Mouse (Mus musculus): ENCODE data around the gene Abhd4. TPM values are rescaled to one million over a fixed set of nuclear protein-coding genes. Genes with fewer than 3 reads are reported as not detected.
A peak's percentile ranks its signal among the peaks of the same experiment; 100 is the strongest.

Abhd4 gene
- polyA plus RNA-seq, 1 experiment from 2014 or later, result 61.7 TPM

GRCm38 (mm10) chr14:54232811-54233558, 21.0 kb upstream of the Abhd4 start:
- Histone ChIP-seq H3K4me1 (ENCODE audit: control insufficient read depth, insufficient read depth, low read length) (peaks cover 14% of the 10 kb centered on the region), H3K27me3 (replicated peaks; ENCODE audit: control insufficient read depth, insufficient read depth, low read length) (no peaks in the 10 kb centered on the region), H3K4me3 (ENCODE audit: low read depth, low read length) (no peak overlapping the region), H3K4me2 (ENCODE audit: low read length) (no peak overlapping the region), H3K27ac (ENCODE audit: low read depth, low read length) (peak overlapping the region; percentile 30; the same call in 1 of the 2 replicates), H3K9ac (ENCODE audit: low read length) (no peak overlapping the region), H3K9me3 (replicated peaks; ENCODE audit: control insufficient read depth, low read length) (no peaks in the 10 kb centered on the region), H3K36me3 (ENCODE audit: control insufficient read depth, insufficient read depth, low read length) (peaks cover 20% of the 10 kb centered on the region)
- no peak for DNase-seq (ENCODE audit: low spot score)
- WGBS, result 60% methylated on average over 9 of the region's 9 CpGs
- ATAC-seq, result no peak

GRCm38 (mm10) chr14:54233559-54234143, 20.3 kb upstream of the Abhd4 start:
- 82% methylated on average over 16 of the region's 16 CpGs for WGBS
- Histone ChIP-seq H3K4me2 (ENCODE audit: low read length) (no peak overlapping the region), H3K9ac (ENCODE audit: low read length) (no peak overlapping the region), H3K9me3 (replicated peaks; ENCODE audit: control insufficient read depth, low read length) (no peaks in the 10 kb centered on the region), H3K27ac (ENCODE audit: low read depth, low read length) (0 out of 2 replicates have a peak overlapping the region, but pooled peaks have one; percentile 18), H3K27me3 (replicated peaks; ENCODE audit: control insufficient read depth, insufficient read depth, low read length) (no peaks in the 10 kb centered on the region), H3K36me3 (ENCODE audit: control insufficient read depth, insufficient read depth, low read length) (peaks cover 26% of the 10 kb centered on the region), H3K4me1 (ENCODE audit: control insufficient read depth, insufficient read depth, low read length) (peaks cover 9% of the 10 kb centered on the region), H3K4me3 (ENCODE audit: low read depth, low read length) (no peak overlapping the region)
- ATAC-seq (no peak), DNase-seq (ENCODE audit: low spot score) (no peak)

- no peak overlapping the region for H3K4me2 ChIP-seq (ENCODE audit: low read length)
- no peaks in the 10 kb centered on the region for H3K27me3 ChIP-seq (replicated peaks; ENCODE audit: control insufficient read depth, insufficient read depth, low read length)
- 80% methylated on average over 20 of the region's 20 CpGs for WGBS
- no peaks in the 10 kb centered on the region for H3K9me3 ChIP-seq (replicated peaks; ENCODE audit: control insufficient read depth, low read length)
- no peak overlapping the region for H3K9ac ChIP-seq (ENCODE audit: low read length)
- DNase-seq (ENCODE audit: low spot score) (no peak), ATAC-seq (no peak)
- no peak overlapping the region for H3K4me3 ChIP-seq (ENCODE audit: low read depth, low read length)
- peaks cover 3% of the 10 kb centered on the region; the same call in 1 of the 2 replicates for H3K4me1 ChIP-seq (ENCODE audit: control insufficient read depth, insufficient read depth, low read length)
- H3K27ac ChIP-seq (ENCODE audit: low read depth, low read length), result no peak overlapping the region
- H3K36me3 ChIP-seq (ENCODE audit: control insufficient read depth, insufficient read depth, low read length), result peaks cover 27% of the 10 kb centered on the region
Measured at GRCm38 (mm10) chr14:54234231-54235040, 19.6 kb upstream of the Abhd4 start.

DNA sequence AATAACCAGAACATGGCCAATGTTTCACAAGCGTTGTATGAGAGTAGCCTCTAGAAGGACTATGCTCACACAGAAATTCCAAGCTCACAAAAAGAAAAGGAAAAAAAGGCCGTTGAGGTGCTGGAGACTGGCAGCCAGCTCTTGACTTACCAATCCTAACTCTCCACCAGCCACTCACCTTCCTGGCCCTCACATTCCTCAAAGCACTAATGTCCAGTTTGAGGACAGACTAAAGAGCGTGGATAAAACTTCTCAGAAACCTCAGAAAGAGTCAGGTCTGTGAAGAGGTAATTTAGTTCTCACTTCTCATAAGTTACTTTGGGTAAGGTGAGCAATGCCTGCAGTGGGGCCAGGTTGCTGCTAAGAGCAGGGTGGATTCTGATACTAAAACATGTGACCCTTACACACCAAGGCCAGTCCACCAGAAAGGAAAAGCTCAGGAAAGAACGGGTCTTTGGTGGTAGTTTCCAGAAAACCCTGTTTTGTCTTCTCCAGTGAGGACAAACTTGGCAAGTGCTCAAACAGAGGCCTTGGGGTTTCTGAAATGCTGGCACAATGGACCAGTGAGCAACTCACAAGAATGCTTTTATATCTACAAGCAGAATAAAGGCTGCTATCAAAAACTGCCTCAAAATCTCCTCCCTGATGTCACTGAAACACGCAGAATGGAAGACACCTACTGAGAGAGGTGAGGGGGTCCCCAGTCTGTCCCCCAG, 18.0 kb upstream of the Abhd4 start:
- 74% methylated on average over 5 of the region's 5 CpGs for WGBS

DNA sequence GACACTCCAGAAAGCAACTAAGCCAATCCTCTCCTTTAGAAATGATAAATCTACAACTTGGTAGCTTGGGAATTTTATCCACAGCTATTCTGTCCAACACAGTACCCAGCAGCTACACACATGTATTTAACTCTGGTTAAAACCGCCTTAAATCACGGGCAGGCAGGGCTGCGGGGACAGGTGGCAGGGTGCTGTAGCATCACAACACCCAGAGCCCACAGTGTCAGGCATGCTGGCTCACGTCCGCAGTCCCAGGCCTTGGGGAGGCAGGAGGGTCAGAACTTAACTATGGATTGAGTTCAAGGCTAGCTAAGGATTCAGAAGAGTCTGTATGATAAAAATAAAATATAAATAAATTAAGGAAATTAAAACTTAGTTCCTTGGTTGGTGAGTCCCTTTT, 17.1 kb upstream of the Abhd4 start:
- H3K9ac ChIP-seq (ENCODE audit: low read length), result no peak overlapping the region
- no peaks in the 10 kb centered on the region for H3K27me3 ChIP-seq (replicated peaks; ENCODE audit: control insufficient read depth, insufficient read depth, low read length)
- ATAC-seq, result no peak
- peaks cover 3% of the 10 kb centered on the region; the same call in 1 of the 2 replicates for H3K4me1 ChIP-seq (ENCODE audit: control insufficient read depth, insufficient read depth, low read length)
- no peak overlapping the region for H3K4me2 ChIP-seq (ENCODE audit: low read length)
- H3K27ac ChIP-seq (ENCODE audit: low read depth, low read length), result no peak overlapping the region
- H3K4me3 ChIP-seq (ENCODE audit: low read depth, low read length), result no peak overlapping the region
- 89% methylated on average over 5 of the region's 5 CpGs for WGBS
- H3K9me3 ChIP-seq (replicated peaks; ENCODE audit: control insufficient read depth, low read length), result no peaks in the 10 kb centered on the region
- no peak for DNase-seq (ENCODE audit: low spot score)
- peaks cover 42% of the 10 kb centered on the region for H3K36me3 ChIP-seq (ENCODE audit: control insufficient read depth, insufficient read depth, low read length)

More for the DNA sequence above, 18.0 kb upstream of the Abhd4 start:
- DNase-seq (ENCODE audit: low spot score) (no peak), ATAC-seq (no peak)
- H3K4me3 ChIP-seq (ENCODE audit: low read depth, low read length), result no peak overlapping the region
- H3K9me3 ChIP-seq (replicated peaks; ENCODE audit: control insufficient read depth, low read length), result no peaks in the 10 kb centered on the region
- H3K27me3 ChIP-seq (replicated peaks; ENCODE audit: control insufficient read depth, insufficient read depth, low read length), result no peaks in the 10 kb centered on the region
- H3K36me3 ChIP-seq (ENCODE audit: control insufficient read depth, insufficient read depth, low read length), result peaks cover 33% of the 10 kb centered on the region
- no peak overlapping the region for H3K9ac ChIP-seq (ENCODE audit: low read length)
- H3K27ac ChIP-seq (ENCODE audit: low read depth, low read length), result no peak overlapping the region
- peaks cover 3% of the 10 kb centered on the region; the same call in 1 of the 2 replicates for H3K4me1 ChIP-seq (ENCODE audit: control insufficient read depth, insufficient read depth, low read length)
- H3K4me2 ChIP-seq (ENCODE audit: low read length), result no peak overlapping the region

GRCm38 (mm10) chr14:54239002-54239736, 14.8 kb upstream of the Abhd4 start:
- H3K9me3 ChIP-seq (replicated peaks; ENCODE audit: control insufficient read depth, low read length), result no peaks in the 10 kb centered on the region
- no peak overlapping the region for H3K4me2 ChIP-seq (ENCODE audit: low read length)
- ATAC-seq, result peak; percentile 72
- no peaks in the 10 kb centered on the region; the same call in 1 of the 2 replicates for H3K4me1 ChIP-seq (ENCODE audit: control insufficient read depth, insufficient read depth, low read length)
- 13% methylated on average over 7 of the region's 7 CpGs for WGBS
- no peak overlapping the region for H3K27ac ChIP-seq (ENCODE audit: low read depth, low read length)
- H3K27me3 ChIP-seq (replicated peaks; ENCODE audit: control insufficient read depth, insufficient read depth, low read length), result no peaks in the 10 kb centered on the region
- peaks cover 48% of the 10 kb centered on the region for H3K36me3 ChIP-seq (ENCODE audit: control insufficient read depth, insufficient read depth, low read length)
- peak; percentile 86 for DNase-seq (ENCODE audit: low spot score)
- no peak overlapping the region for H3K9ac ChIP-seq (ENCODE audit: low read length)
- H3K4me3 ChIP-seq (ENCODE audit: low read depth, low read length), result no peak overlapping the region

GRCm38 (mm10) chr14:54240542-54240941, 13.4 kb upstream of the Abhd4 start:
- ATAC-seq, result no peak
- DNase-seq (ENCODE audit: low spot score), result no peak
- no peaks in the 10 kb centered on the region for H3K9me3 ChIP-seq (replicated peaks; ENCODE audit: control insufficient read depth, low read length)
- H3K4me1 ChIP-seq (ENCODE audit: control insufficient read depth, insufficient read depth, low read length), result no peaks in the 10 kb centered on the region
- H3K4me3 ChIP-seq (ENCODE audit: low read depth, low read length), result no peak overlapping the region
- H3K9ac ChIP-seq (ENCODE audit: low read length), result no peak overlapping the region
- H3K27me3 ChIP-seq (replicated peaks; ENCODE audit: control insufficient read depth, insufficient read depth, low read length), result no peaks in the 10 kb centered on the region
- WGBS, result 82% methylated on average over 5 of the region's 5 CpGs
- no peak overlapping the region for H3K4me2 ChIP-seq (ENCODE audit: low read length)
- peaks cover 34% of the 10 kb centered on the region for H3K36me3 ChIP-seq (ENCODE audit: control insufficient read depth, insufficient read depth, low read length)
- H3K27ac ChIP-seq (ENCODE audit: low read depth, low read length), result no peak overlapping the region

DNA sequence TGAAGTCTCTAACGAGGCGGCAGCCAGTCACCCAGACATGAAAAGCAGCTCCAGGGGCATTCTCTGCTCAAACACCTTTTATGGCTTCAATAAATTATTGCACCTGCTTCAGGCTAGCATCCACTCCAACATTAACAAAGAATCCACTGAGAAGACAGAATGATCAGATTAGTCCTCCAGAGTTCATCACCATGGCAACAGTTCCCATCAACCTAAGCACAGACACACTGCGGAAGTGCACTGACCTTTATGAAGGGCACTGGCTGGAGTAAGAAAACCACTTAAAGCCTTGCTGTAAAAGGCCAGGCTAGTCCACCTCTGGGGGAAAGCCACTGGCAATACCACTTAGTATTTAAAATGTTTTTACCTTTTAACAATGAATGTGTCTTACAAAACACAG, 9.8 kb upstream of the Abhd4 start:
- peak; percentile 29 for DNase-seq (ENCODE audit: low spot score)
- WGBS, result 25% methylated on average over 3 of the region's 3 CpGs
- H3K27me3 ChIP-seq (replicated peaks; ENCODE audit: control insufficient read depth, insufficient read depth, low read length), result no peaks in the 10 kb centered on the region
- ATAC-seq, result no peak
- H3K4me3 ChIP-seq (ENCODE audit: low read depth, low read length), result no peak overlapping the region
- H3K36me3 ChIP-seq (ENCODE audit: control insufficient read depth, insufficient read depth, low read length), result peaks cover 33% of the 10 kb centered on the region
- H3K4me1 ChIP-seq (ENCODE audit: control insufficient read depth, insufficient read depth, low read length), result no peaks in the 10 kb centered on the region
- H3K27ac ChIP-seq (ENCODE audit: low read depth, low read length), result no peak overlapping the region
- H3K9ac ChIP-seq (ENCODE audit: low read length), result no peak overlapping the region
- H3K9me3 ChIP-seq (replicated peaks; ENCODE audit: control insufficient read depth, low read length), result no peaks in the 10 kb centered on the region
- H3K4me2 ChIP-seq (ENCODE audit: low read length), result no peak overlapping the region

Measured in forebrain, embryonic 14.5 days (tissue).